Mouse (Mus musculus): ENCODE measurements at regions not wholly inside any gene's neighbourhood (a gene's known extent, or its start where the extent isn't known, plus 50 kb on each side); places are given as distances from the start of the nearest gene placed in this dataset.

GRCm38 (mm10) chr13:63660431-63660830 lies 87.0 kb upstream of the Ptch1 start:
- no peak overlapping the region for H3K4me2 ChIP-seq (replicated peaks)
- no peak for ATAC-seq
- WGBS = 90% methylated on average over 4 of the region's 4 CpGs
- H3K4me3 ChIP-seq (replicated peaks) = no peak overlapping the region
- H3K9ac ChIP-seq (replicated peaks) = no peak overlapping the region
- no peak overlapping the region for H3K27ac ChIP-seq
- H3K36me3 ChIP-seq = no peaks in the 10 kb centered on the region
- no peaks in the 10 kb centered on the region for H3K27me3 ChIP-seq
- no peaks in the 10 kb centered on the region for H3K4me1 ChIP-seq (replicated peaks)
- no peaks in the 10 kb centered on the region for H3K9me3 ChIP-seq

GRCm38 (mm10) chr13:63668576-63668975 lies 95.2 kb upstream of the Ptch1 start:
- Histone ChIP-seq H3K27me3 (peaks cover 4% of the 10 kb centered on the region; the same call in 1 of the 2 replicates), H3K27ac (no peak overlapping the region), H3K36me3 (no peaks in the 10 kb centered on the region), H3K4me3 (replicated peaks) (no peak overlapping the region), H3K4me1 (replicated peaks) (peaks cover 4% of the 10 kb centered on the region; the same call in 1 of the 2 replicates), H3K9me3 (no peaks in the 10 kb centered on the region), H3K4me2 (replicated peaks) (no peak overlapping the region), H3K9ac (replicated peaks) (no peak overlapping the region)
- WGBS = 12% methylated on average over 4 of the region's 4 CpGs
- no peak for ATAC-seq

GRCm38 (mm10) chr13:63669031-63669430 lies 95.6 kb upstream of the Ptch1 start:
- Histone ChIP-seq H3K4me1 (replicated peaks) (peaks cover 4% of the 10 kb centered on the region; the same call in 1 of the 2 replicates), H3K9me3 (no peaks in the 10 kb centered on the region), H3K4me3 (replicated peaks) (no peak overlapping the region), H3K36me3 (no peaks in the 10 kb centered on the region), H3K27ac (no peak overlapping the region), H3K9ac (replicated peaks) (no peak overlapping the region), H3K4me2 (replicated peaks) (no peak overlapping the region), H3K27me3 (peaks cover 4% of the 10 kb centered on the region; the same call in 1 of the 2 replicates)
- ATAC-seq = no peak
- WGBS = 7% methylated on average over 2 of the region's 2 CpGs

GRCm38 (mm10) chr13:63672425-63672824 lies 99.0 kb upstream of the Ptch1 start:
- H3K27ac ChIP-seq = no peak overlapping the region
- no peak overlapping the region for H3K4me3 ChIP-seq (replicated peaks)
- no peak overlapping the region for H3K9ac ChIP-seq (replicated peaks)
- no peaks in the 10 kb centered on the region for H3K9me3 ChIP-seq
- no peak for ATAC-seq
- H3K27me3 ChIP-seq = no peaks in the 10 kb centered on the region; the same call in 1 of the 2 replicates
- no peak overlapping the region for H3K4me2 ChIP-seq (replicated peaks)
- peaks cover 4% of the 10 kb centered on the region; the same call in 1 of the 2 replicates for H3K4me1 ChIP-seq (replicated peaks)
- 80% methylated on average over 4 of the region's 4 CpGs for WGBS
- H3K36me3 ChIP-seq = no peaks in the 10 kb centered on the region

- Histone ChIP-seq H3K9me3 (no peaks in the 10 kb centered on the region), H3K27me3 (no peaks in the 10 kb centered on the region), H3K9ac (replicated peaks) (no peak overlapping the region), H3K36me3 (no peaks in the 10 kb centered on the region), H3K27ac (no peak overlapping the region), H3K4me1 (replicated peaks) (no peaks in the 10 kb centered on the region), H3K4me2 (replicated peaks) (no peak overlapping the region), H3K4me3 (replicated peaks) (no peak overlapping the region)
- WGBS = 52% methylated on average over 2 of the region's 2 CpGs
- ATAC-seq = no peak
Observed at GRCm38 (mm10) chr13:63677696-63678095, 104.3 kb upstream of the Ptch1 start.

GRCm38 (mm10) chr13:63678265-63679260 lies 105.2 kb upstream of the Ptch1 start:
- ATAC-seq = no peak
- Histone ChIP-seq H3K9me3 (no peaks in the 10 kb centered on the region), H3K4me2 (replicated peaks) (no peak overlapping the region), H3K27me3 (no peaks in the 10 kb centered on the region), H3K36me3 (no peaks in the 10 kb centered on the region), H3K4me3 (replicated peaks) (no peak overlapping the region), H3K9ac (replicated peaks) (no peak overlapping the region), H3K4me1 (replicated peaks) (no peaks in the 10 kb centered on the region), H3K27ac (no peak overlapping the region)
- 82% methylated on average over 10 of the region's 10 CpGs for WGBS

- H3K27ac ChIP-seq = no peak overlapping the region
- 74% methylated on average over 2 of the region's 4 CpGs for WGBS
- no peak for ATAC-seq
- H3K27me3 ChIP-seq = no peaks in the 10 kb centered on the region
- H3K4me1 ChIP-seq (replicated peaks) = no peaks in the 10 kb centered on the region
- no peak overlapping the region for H3K4me3 ChIP-seq (replicated peaks)
- no peak overlapping the region for H3K4me2 ChIP-seq (replicated peaks)
- no peaks in the 10 kb centered on the region for H3K9me3 ChIP-seq
- H3K9ac ChIP-seq (replicated peaks) = no peak overlapping the region
- H3K36me3 ChIP-seq = no peaks in the 10 kb centered on the region
Observed at GRCm38 (mm10) chr13:63682341-63682740, 108.9 kb upstream of the Ptch1 start.

GRCm38 (mm10) chr13:63691974-63692373 lies 118.6 kb upstream of the Ptch1 start:
- WGBS = 67% methylated on average over 5 of the region's 5 CpGs
- H3K36me3 ChIP-seq = no peaks in the 10 kb centered on the region
- no peak overlapping the region for H3K4me2 ChIP-seq (replicated peaks)
- H3K27ac ChIP-seq = no peak overlapping the region
- no peak overlapping the region for H3K4me3 ChIP-seq (replicated peaks)
- peak; percentile 48; the same call in 1 of the 2 replicates for ATAC-seq
- H3K9ac ChIP-seq (replicated peaks) = no peak overlapping the region
- no peaks in the 10 kb centered on the region for H3K9me3 ChIP-seq
- peaks cover 5% of the 10 kb centered on the region; the same call in 1 of the 2 replicates for H3K4me1 ChIP-seq (replicated peaks)
- H3K27me3 ChIP-seq = no peaks in the 10 kb centered on the region

- Histone ChIP-seq H3K36me3 (no peaks in the 10 kb centered on the region), H3K4me3 (replicated peaks) (no peak overlapping the region), H3K9me3 (no peaks in the 10 kb centered on the region), H3K4me1 (replicated peaks) (peaks cover 5% of the 10 kb centered on the region; the same call in 1 of the 2 replicates), H3K27ac (no peak overlapping the region), H3K27me3 (no peaks in the 10 kb centered on the region), H3K4me2 (replicated peaks) (no peak overlapping the region), H3K9ac (replicated peaks) (no peak overlapping the region)
- no peak for ATAC-seq
- 75% methylated on average over 5 of the region's 5 CpGs for WGBS
Observed at GRCm38 (mm10) chr13:63693636-63694035, 120.2 kb upstream of the Ptch1 start.

GRCm38 (mm10) chr13:63696399-63696798 lies 118.6 kb upstream of the Ercc6l2 start:
- Histone ChIP-seq H3K27ac (no peak overlapping the region), H3K36me3 (no peaks in the 10 kb centered on the region), H3K4me3 (replicated peaks) (no peak overlapping the region), H3K9ac (replicated peaks) (no peak overlapping the region), H3K4me1 (replicated peaks) (peaks cover 5% of the 10 kb centered on the region; the same call in 1 of the 2 replicates), H3K27me3 (no peaks in the 10 kb centered on the region), H3K9me3 (no peaks in the 10 kb centered on the region), H3K4me2 (replicated peaks) (no peak overlapping the region)
- 60% methylated on average over 3 of the region's 3 CpGs for WGBS
- ATAC-seq = no peak

- H3K9me3 ChIP-seq = no peaks in the 10 kb centered on the region
- no peaks in the 10 kb centered on the region for H3K27me3 ChIP-seq
- WGBS = 78% methylated on average over 2 of the region's 2 CpGs
- H3K9ac ChIP-seq (replicated peaks) = no peak overlapping the region
- no peaks in the 10 kb centered on the region for H3K4me1 ChIP-seq (replicated peaks)
- H3K4me3 ChIP-seq (replicated peaks) = no peak overlapping the region
- H3K27ac ChIP-seq = no peak overlapping the region
- ATAC-seq = no peak
- H3K4me2 ChIP-seq (replicated peaks) = no peak overlapping the region
- H3K36me3 ChIP-seq = no peaks in the 10 kb centered on the region
Observed at GRCm38 (mm10) chr13:63699624-63700023, 115.4 kb upstream of the Ercc6l2 start.

GRCm38 (mm10) chr13:63700747-63701146 lies 114.3 kb upstream of the Ercc6l2 start:
- Histone ChIP-seq H3K9me3 (no peaks in the 10 kb centered on the region), H3K36me3 (no peaks in the 10 kb centered on the region), H3K27me3 (no peaks in the 10 kb centered on the region), H3K27ac (no peak overlapping the region), H3K9ac (replicated peaks) (no peak overlapping the region), H3K4me2 (replicated peaks) (no peak overlapping the region), H3K4me1 (replicated peaks) (no peaks in the 10 kb centered on the region), H3K4me3 (replicated peaks) (no peak overlapping the region)
- WGBS = 80% methylated on average over 3 of the region's 3 CpGs
- no peak for ATAC-seq
